Mouse (Mus musculus) heart, embryonic 16.5 days (tissue): Measurements from ENCODE around the gene Nppc. TPM values are rescaled to one million over a fixed set of nuclear protein-coding genes. Genes with fewer than 3 reads are reported as not detected.

Experiments
- ATAC-seq: fragments of 200-750 bp; cut with Nextera tagmentation; replicated peaks from 2 replicates; pipeline ENCODE4 v1.8.0; 2017; ENCODE audit warnings: moderate number of reproducible peaks; ENCODE audit not compliant: insufficient read depth, low FRiP score; ENCODE audit errors: extremely low read depth
- H3K27ac ChIP-seq: fragments of 300-500 bp; sonication (generic); 2 replicates; pipeline ENCODE4 v1.5.1; 2014; ENCODE audit warnings: mild to moderate bottlenecking, low read length, control low read depth, moderate library complexity
- H3K27me3 ChIP-seq: fragments of 300-500 bp; sonication (generic); 2 replicates; pipeline ENCODE4 v1.6.1; 2014; ENCODE audit warnings: low read length, mixed read lengths; ENCODE audit not compliant: control insufficient read depth, insufficient read depth
- H3K36me3 ChIP-seq: fragments of 300-500 bp; sonication (generic); 2 replicates; pipeline ENCODE4 v1.6.1; 2014; ENCODE audit not compliant: control insufficient read depth, insufficient read depth
- H3K4me1 ChIP-seq: fragments of 300-500 bp; sonication (generic); 2 replicates; pipeline ENCODE4 v1.6.1; 2014; ENCODE audit warnings: low read length, mixed read lengths; ENCODE audit not compliant: control insufficient read depth, insufficient read depth
- H3K4me2 ChIP-seq: fragments of 300-500 bp; sonication (generic); 2 replicates; pipeline ENCODE4 v1.6.1; 2014; ENCODE audit warnings: low read depth, mild to moderate bottlenecking, control low read depth, low read length
- H3K4me3 ChIP-seq: fragments of 300-500 bp; sonication (generic); 2 replicates; pipeline ENCODE4 v1.5.1; 2014; ENCODE audit warnings: mild to moderate bottlenecking, control low read depth, low read length
- H3K9ac ChIP-seq: fragments of 300-500 bp; sonication (generic); 2 replicates; pipeline ENCODE4 v1.6.1; 2014; ENCODE audit warnings: low read length, control low read depth
- H3K9me3 ChIP-seq: fragments of 300-500 bp; sonication (generic); replicated peaks from 2 replicates; pipeline ENCODE4 v1.6.1; 2016; ENCODE audit warnings: low read length; ENCODE audit not compliant: control insufficient read depth
- WGBS: fragments of 180-500 bp; shearing (Covaris S2); extraction: QIAGEN DNeasy Blood & Tissue Kit; methylation state at CpG from one replicate; pipeline ENCODE4 v1.1.7; 2014; 5-methylcytosine and 5-hydroxymethylcytosine counted together
- polyA plus RNA-seq: library from polyadenylated mRNA; unstranded; fragments of >200 nt; fragmentation: Nextera tagmentation; extraction: Ambion mirVana; gene quantifications from 2 replicates; pipeline ENCODE4 v1.2.1, GENCODE M21; 2015

Nppc gene
- polyA plus RNA-seq, 1 experiment from 2014 or later = 1.4 TPM

DNA sequence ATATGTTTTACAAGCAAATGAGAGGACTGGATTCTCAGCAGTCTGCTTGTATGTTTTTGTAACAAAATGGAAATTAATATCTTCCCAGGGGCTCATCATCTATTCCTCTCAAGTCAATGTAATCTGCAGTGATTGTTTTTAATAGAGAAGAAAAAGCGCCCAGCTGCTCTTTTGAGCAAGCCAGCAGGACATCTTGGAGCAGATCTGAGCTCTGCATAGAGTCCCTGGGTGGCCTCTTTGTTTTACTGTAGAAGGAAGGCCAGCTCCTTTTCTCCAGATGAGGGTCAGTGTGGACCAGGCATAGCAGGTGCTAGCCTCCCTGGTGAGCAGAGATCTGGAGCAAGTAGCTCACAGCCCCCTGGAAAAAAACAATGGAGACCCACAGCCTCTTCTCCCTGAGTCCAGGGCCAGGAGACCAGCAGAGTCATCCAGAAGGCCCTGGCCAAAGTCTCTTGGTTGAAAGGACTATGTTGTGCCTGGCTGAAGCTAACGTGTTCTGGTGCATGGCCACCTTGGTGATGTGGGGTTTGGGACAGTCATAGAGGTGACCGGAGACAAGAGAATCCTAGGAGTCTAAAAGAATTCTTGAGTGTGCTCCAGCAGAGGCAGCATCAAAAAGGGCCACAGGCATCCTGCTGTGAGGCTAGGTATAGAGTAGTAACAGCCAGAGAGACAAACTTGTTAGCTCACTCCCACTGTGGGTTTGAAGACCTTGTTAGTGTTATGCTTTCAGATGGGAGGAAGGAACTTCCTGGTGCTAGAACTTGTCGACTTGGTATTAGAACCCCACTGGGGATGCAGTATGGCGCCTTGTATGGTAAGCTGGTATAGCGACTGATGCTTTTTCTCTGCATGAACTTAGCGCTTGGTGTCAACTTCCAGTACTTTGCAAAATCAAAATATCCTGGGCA is 36.3 kb downstream of the Nppc start:
- no peak overlapping the region for H3K27ac ChIP-seq
- ATAC-seq = no peak
- H3K9me3 ChIP-seq = no peaks in the 10 kb centered on the region
- no peaks in the 10 kb centered on the region for H3K4me1 ChIP-seq
- H3K27me3 ChIP-seq = no peaks in the 10 kb centered on the region
- 61% methylated on average over 7 of the region's 7 CpGs for WGBS
- no peaks in the 10 kb centered on the region for H3K36me3 ChIP-seq
- peak overlapping the region; percentile 39; the same call in 1 of the 2 replicates for H3K4me2 ChIP-seq
- no peak overlapping the region for H3K9ac ChIP-seq
- no peak overlapping the region for H3K4me3 ChIP-seq

DNA sequence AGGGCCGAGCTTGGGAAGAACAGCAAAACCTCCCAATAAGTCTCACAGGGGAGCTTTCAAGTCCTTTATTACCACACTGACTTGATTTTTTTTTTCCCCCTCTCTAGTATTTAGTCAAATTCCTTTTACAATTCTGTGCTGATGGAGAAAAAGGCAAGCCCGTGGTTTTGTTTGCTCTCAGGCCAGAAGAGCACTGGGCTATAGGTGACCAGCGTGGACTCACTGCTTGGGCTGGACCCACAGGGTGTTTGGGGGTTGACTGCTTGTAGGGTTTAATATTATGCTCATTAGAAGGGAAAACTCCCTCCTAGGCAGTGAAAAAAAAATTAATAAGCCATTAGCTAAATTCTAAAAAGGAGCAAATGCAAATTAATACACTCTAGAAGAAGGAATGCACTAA is 36.9 kb downstream of the Nppc start:
- H3K4me1 ChIP-seq = no peaks in the 10 kb centered on the region
- H3K4me2 ChIP-seq = no peak overlapping the region
- no peak overlapping the region for H3K27ac ChIP-seq
- 70% methylated on average over 3 of the region's 3 CpGs for WGBS
- H3K36me3 ChIP-seq = no peaks in the 10 kb centered on the region
- no peak overlapping the region for H3K9ac ChIP-seq
- no peak overlapping the region for H3K4me3 ChIP-seq
- no peaks in the 10 kb centered on the region for H3K27me3 ChIP-seq
- ATAC-seq = no peak
- H3K9me3 ChIP-seq = no peaks in the 10 kb centered on the region

DNA sequence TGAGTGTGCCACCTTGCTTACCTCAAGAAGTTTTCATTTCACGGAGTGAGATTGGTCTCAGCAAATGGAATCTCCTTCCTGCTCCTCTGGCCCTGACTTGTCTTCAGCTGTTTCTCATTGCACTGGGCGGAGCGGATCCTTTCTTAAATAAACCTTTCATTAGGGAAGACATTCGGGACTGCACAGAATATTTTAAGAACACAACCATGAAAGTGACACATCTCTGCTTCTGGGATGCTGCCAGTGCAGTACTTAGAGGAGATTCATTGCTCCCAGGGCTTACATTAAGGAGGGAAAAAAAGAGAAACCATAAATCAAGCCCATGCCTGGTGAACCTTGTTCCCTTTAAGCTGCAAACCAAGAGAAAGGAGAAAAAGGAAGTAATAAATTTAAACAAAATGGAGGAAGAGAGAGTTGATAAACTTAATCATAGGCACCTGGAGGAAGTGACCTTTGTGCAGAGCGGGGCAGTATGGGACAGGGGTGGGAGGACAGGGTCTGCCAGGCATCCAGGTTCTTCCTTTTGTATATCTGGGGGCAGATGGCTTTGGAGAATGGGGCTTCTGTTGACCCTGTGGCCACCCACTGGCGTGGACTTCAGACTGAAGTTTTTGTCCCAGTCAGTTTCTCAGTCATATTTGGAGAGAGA is 37.5 kb downstream of the Nppc start:
- Histone ChIP-seq H3K4me2 (no peak overlapping the region), H3K36me3 (no peaks in the 10 kb centered on the region), H3K27me3 (no peaks in the 10 kb centered on the region), H3K9me3 (no peaks in the 10 kb centered on the region), H3K27ac (no peak overlapping the region), H3K4me1 (no peaks in the 10 kb centered on the region), H3K4me3 (no peak overlapping the region), H3K9ac (no peak overlapping the region)
- WGBS = 63% methylated on average over 6 of the region's 6 CpGs
- ATAC-seq = no peak

DNA sequence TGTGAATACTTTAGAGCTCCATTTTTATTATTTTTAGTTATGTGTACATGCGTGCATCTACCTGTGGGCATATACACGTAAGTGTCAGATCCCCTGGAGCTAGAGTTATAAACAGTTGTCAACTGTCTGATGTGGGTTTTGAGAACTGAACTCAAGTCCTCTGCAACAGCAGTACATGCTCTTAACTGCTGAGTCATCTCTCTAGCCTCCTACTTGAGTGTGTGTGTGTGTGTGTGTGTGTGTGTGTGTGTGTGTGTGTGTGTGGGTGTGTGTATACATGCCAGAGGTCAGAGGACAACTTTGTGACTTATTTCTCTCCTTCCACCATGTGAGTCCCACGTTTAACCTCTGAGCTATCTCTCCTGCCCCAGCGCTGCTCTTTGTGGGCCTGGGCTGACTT is 39.8 kb downstream of the Nppc start:
- 73% methylated on average over 4 of the region's 4 CpGs for WGBS
- H3K9ac ChIP-seq = no peak overlapping the region
- ATAC-seq = no peak

DNA sequence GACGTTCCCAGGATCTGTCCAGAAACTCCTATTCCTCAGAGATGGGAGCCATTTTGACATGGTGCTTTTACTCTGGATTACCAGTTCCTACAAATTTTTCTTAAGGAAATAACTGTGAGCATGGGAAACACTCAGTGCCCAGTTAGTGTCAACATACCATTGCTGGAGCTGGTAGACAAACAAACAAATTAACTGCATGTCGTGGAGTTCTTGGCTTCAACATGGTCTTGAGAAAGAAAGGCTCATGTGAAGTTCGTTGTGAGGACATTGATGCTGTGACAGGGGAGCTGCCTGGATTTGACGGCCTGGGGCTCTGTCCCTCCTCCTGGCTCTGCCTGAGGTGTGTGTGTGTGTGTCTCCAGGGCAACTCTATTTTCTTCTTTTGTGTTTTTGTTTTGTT is 40.4 kb downstream of the Nppc start:
- H3K36me3 ChIP-seq = no peaks in the 10 kb centered on the region
- no peaks in the 10 kb centered on the region for H3K27me3 ChIP-seq
- 44% methylated on average over 4 of the region's 4 CpGs for WGBS
- H3K9me3 ChIP-seq = no peaks in the 10 kb centered on the region
- no peak for ATAC-seq
- H3K27ac ChIP-seq = no peak overlapping the region
- H3K4me3 ChIP-seq = no peak overlapping the region
- H3K9ac ChIP-seq = no peak overlapping the region
- H3K4me2 ChIP-seq = no peak overlapping the region
- no peaks in the 10 kb centered on the region for H3K4me1 ChIP-seq

More for the DNA sequence above, 39.8 kb downstream of the Nppc start:
- no peaks in the 10 kb centered on the region for H3K27me3 ChIP-seq
- no peak overlapping the region for H3K4me3 ChIP-seq
- H3K36me3 ChIP-seq = no peaks in the 10 kb centered on the region
- H3K27ac ChIP-seq = no peak overlapping the region
- no peaks in the 10 kb centered on the region for H3K9me3 ChIP-seq
- no peaks in the 10 kb centered on the region for H3K4me1 ChIP-seq
- H3K4me2 ChIP-seq = no peak overlapping the region

DNA sequence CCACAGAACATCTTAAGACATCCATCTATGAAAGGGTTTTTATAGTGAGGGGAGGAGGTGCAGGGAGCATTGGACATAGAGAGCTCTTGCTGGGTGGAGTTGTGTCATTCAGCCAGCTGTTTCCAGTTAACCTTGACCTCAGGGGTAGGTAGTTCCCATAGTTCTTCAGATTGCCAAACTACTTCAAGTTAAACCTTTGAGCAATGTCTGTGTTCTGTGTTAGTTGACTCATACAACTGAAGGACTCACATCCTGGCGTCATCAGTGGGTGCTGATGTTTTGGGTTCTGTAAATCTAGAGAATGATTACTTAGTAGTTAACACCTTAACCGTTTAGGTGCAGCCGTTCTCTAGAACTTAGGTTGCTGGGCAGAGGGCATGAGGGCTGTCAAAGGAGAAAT is 42.1 kb downstream of the Nppc start:
- H3K4me2 ChIP-seq = no peak overlapping the region
- H3K9ac ChIP-seq = no peak overlapping the region
- no peaks in the 10 kb centered on the region for H3K36me3 ChIP-seq
- H3K4me3 ChIP-seq = no peak overlapping the region
- H3K27me3 ChIP-seq = no peaks in the 10 kb centered on the region
- no peak for ATAC-seq
- no peaks in the 10 kb centered on the region for H3K4me1 ChIP-seq
- H3K27ac ChIP-seq = no peak overlapping the region
- 63% methylated on average over 3 of the region's 3 CpGs for WGBS
- no peaks in the 10 kb centered on the region for H3K9me3 ChIP-seq

DNA sequence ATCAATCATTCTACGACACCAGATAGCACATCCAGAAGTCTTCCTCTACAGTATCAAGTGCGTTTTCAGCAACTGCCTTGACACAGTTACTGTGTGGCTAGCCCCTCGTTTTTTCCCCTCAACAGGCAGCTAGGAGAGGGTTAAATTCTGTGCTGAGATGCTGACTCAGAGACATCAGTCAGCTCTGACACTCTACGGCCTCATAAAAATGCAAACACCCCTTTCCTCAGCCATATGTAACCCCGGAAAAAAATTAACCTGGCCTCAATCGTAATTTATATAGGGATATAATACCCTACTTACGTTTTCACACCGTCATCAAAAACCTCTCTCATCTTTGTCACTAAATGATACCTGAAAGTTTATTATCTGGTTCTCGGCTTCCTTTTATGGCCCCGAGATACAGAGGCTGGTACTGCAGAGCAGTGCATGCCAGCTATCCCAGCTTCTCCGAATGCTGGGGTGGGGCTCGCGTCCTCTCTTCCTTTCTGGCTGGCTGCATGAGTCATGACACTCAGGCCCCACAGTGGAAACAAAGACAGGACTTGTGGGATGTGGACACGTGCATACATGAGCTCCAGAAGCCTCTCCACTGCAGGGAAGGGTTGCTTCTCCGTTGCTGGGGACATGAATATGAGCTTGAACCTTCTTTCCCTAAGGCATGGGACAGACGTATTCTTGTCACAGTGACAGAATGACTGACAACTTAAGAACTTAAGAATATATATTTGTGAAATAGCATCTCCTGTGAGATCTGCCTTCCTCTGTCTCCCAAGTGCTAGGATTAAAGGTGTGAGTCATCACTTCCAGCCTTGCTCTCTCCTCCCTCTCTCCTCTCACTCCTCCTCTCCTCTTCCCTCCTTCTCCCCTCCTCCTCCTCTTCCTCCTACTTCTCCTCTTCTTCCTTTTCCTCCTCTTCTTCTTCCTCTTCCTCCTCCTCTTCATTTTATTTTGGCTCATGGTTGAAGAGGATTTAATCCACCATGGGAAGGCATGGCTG is 47.1 kb downstream of the Nppc start:
- Histone ChIP-seq H3K4me2 (no peak overlapping the region), H3K9me3 (no peaks in the 10 kb centered on the region), H3K36me3 (no peaks in the 10 kb centered on the region), H3K27ac (no peak overlapping the region), H3K9ac (no peak overlapping the region), H3K27me3 (no peaks in the 10 kb centered on the region), H3K4me3 (no peak overlapping the region), H3K4me1 (no peaks in the 10 kb centered on the region)
- ATAC-seq = peak; percentile 45
- 43% methylated on average over 16 of the region's 16 CpGs for WGBS

DNA sequence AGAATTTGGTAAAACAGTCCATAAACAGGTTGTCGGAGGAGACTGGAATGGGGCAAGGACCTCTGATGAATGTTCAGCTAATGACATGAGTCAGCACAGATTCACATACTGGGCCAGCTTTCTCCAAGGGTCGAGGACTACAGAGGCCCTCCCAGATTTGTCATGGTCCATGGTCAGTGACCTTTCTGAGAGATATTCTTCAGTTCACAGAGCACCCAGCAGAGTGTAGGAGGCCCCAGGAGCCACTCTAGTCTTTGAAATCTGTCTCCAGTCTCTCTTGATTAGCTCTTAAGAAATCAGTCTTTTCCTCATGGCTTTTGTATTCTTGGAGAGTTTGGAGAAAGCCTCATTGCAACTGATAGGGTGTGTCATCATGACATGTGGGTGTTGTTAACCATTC is 48.1 kb downstream of the Nppc start:
- ATAC-seq = no peak
- no peaks in the 10 kb centered on the region for H3K9me3 ChIP-seq
- WGBS = 71% methylated on average over 2 of the region's 2 CpGs
- no peak overlapping the region for H3K9ac ChIP-seq
- H3K27ac ChIP-seq = no peak overlapping the region
- no peaks in the 10 kb centered on the region for H3K27me3 ChIP-seq
- H3K4me2 ChIP-seq = no peak overlapping the region
- no peak overlapping the region for H3K4me3 ChIP-seq
- no peaks in the 10 kb centered on the region for H3K36me3 ChIP-seq
- no peaks in the 10 kb centered on the region for H3K4me1 ChIP-seq
